ENCODE assay signal across 9 mouse cellular contexts in genomic region chr1:88698131-88698530, GRCm38 (mm10). TPM values are rescaled to one million over a fixed set of nuclear protein-coding genes. Genes with fewer than 3 reads are reported as not detected.
DNase-seq lines count a peak whose midpoint lies in the region; ATAC-seq and TF ChIP-seq lines count a peak whose summit lies in the region.
"Had no signal": no experiment of that assay in that cellular context is flagged by ENCODE, and none has a peak within 500 bp of the region (broad histone marks: within the 10 kb centered on the region; RNA-seq: fewer than 3 reads in every experiment).

No protein-coding gene starts in this region.

- H3K27ac ChIP-seq in intestine, postnatal 0 days (ENCODE audit: low read depth, low read length): no peak overlapping the region
- no peak overlapping the region for H3K27ac ChIP-seq in intestine, embryonic 15.5 days
- no peak overlapping the region for H3K27ac ChIP-seq in bone marrow, adult 2 months (ENCODE audit: control insufficient read depth, insufficient read depth, low read depth, low read length, poor library complexity)
- no peak overlapping the region for H3K27ac ChIP-seq in forebrain, embryonic 14.5 days (ENCODE audit: low read depth, low read length)
- no peak overlapping the region for H3K27ac ChIP-seq in midbrain, embryonic 14.5 days (replicated peaks; ENCODE audit: low read depth, low read length)

- TF ChIP-seq POLR2A in bone marrow, adult 2 months (IDR thresholded peaks at IDR 0.05; ENCODE audit: borderline replicate concordance, control insufficient read depth, low read depth, low read length): no peak

- H3K9me3 ChIP-seq in intestine, postnatal 0 days (ENCODE audit: control insufficient read depth): no peaks in the 10 kb centered on the region
- H3K9me3 ChIP-seq in intestine, embryonic 15.5 days: no peaks in the 10 kb centered on the region
- H3K9me3 ChIP-seq in forebrain, embryonic 14.5 days (replicated peaks; ENCODE audit: control insufficient read depth, low read length): no peaks in the 10 kb centered on the region
- H3K9me3 ChIP-seq in midbrain, embryonic 14.5 days (ENCODE audit: control insufficient read depth, low read length): no peaks in the 10 kb centered on the region

- no peak for ATAC-seq in intestine, postnatal 0 days
- ATAC-seq in intestine, embryonic 15.5 days: no peak
- no peak for ATAC-seq in forebrain, embryonic 14.5 days
- ATAC-seq in midbrain, embryonic 14.5 days (ENCODE audit: low FRiP score, low TSS enrichment): no peak
- ATAC-seq in monocyte, adult 5-6 weeks (replicated peaks; ENCODE audit: insufficient number of reproducible peaks, low FRiP score, low TSS enrichment, poor library complexity, severe bottlenecking): no peak

- no peak for DNase-seq in forebrain, embryonic 14.5 days (ENCODE audit: low spot score)
- DNase-seq in midbrain, embryonic 14.5 days: no peak
- DNase-seq in spleen, postnatal 10 days (ENCODE audit: low spot score in 2 of 2): no peak
- no peak for DNase-seq in Muller cell, postnatal 12 days (ENCODE audit: inconsistent ontology term)
- DNase-seq: adrenal gland, postnatal 14 days had no signal

- no peaks in the 10 kb centered on the region for H3K4me1 ChIP-seq in intestine, postnatal 0 days (replicated peaks; ENCODE audit: control insufficient read depth, insufficient read depth, low read length)
- peaks cover 12% of the 10 kb centered on the region for H3K4me1 ChIP-seq in intestine, embryonic 15.5 days (replicated peaks)
- no peaks in the 10 kb centered on the region; the same call in 1 of the 2 replicates for H3K4me1 ChIP-seq in bone marrow, adult 2 months (ENCODE audit: control insufficient read depth, insufficient read depth, low read length)
- H3K4me1 ChIP-seq in forebrain, embryonic 14.5 days (ENCODE audit: control insufficient read depth, insufficient read depth, low read length): peaks cover 18% of the 10 kb centered on the region
- peaks cover 18% of the 10 kb centered on the region; the same call in 1 of the 2 replicates for H3K4me1 ChIP-seq in midbrain, embryonic 14.5 days (ENCODE audit: control insufficient read depth, insufficient read depth, low read length)

- no peaks in the 10 kb centered on the region for H3K36me3 ChIP-seq in intestine, postnatal 0 days (ENCODE audit: control insufficient read depth, insufficient read depth)
- no peaks in the 10 kb centered on the region for H3K36me3 ChIP-seq in intestine, embryonic 15.5 days
- H3K36me3 ChIP-seq in forebrain, embryonic 14.5 days (ENCODE audit: control insufficient read depth, insufficient read depth, low read length): peaks cover 14% of the 10 kb centered on the region
- peaks cover 17% of the 10 kb centered on the region for H3K36me3 ChIP-seq in midbrain, embryonic 14.5 days (ENCODE audit: control insufficient read depth, insufficient read depth, low read length)

- 85% methylated on average over 6 of the region's 6 CpGs for WGBS in intestine, postnatal 0 days
- WGBS in intestine, embryonic 15.5 days: 91% methylated on average over 6 of the region's 6 CpGs
- 67% methylated on average over 6 of the region's 6 CpGs for WGBS in bone marrow, adult 2 months
- 88% methylated on average over 6 of the region's 6 CpGs for WGBS in forebrain, embryonic 14.5 days
- 86% methylated on average over 6 of the region's 6 CpGs for WGBS in midbrain, embryonic 14.5 days

- H3K9ac ChIP-seq in intestine, postnatal 0 days (ENCODE audit: low read depth, low read length): no peak overlapping the region
- H3K9ac ChIP-seq in intestine, embryonic 15.5 days: no peak overlapping the region
- peak overlapping the region; percentile 99; the same call in 1 of the 2 replicates for H3K9ac ChIP-seq in forebrain, embryonic 14.5 days (ENCODE audit: low read length)
- peak overlapping the region; percentile 99 for H3K9ac ChIP-seq in midbrain, embryonic 14.5 days (replicated peaks; ENCODE audit: low read length)

- H3K4me2 ChIP-seq in intestine, postnatal 0 days (replicated peaks; ENCODE audit: low read depth): peak overlapping the region; percentile 99; the same call in 1 of the 2 replicates
- H3K4me2 ChIP-seq in intestine, embryonic 15.5 days (replicated peaks): no peak overlapping the region
- peak overlapping the region; percentile 74 for H3K4me2 ChIP-seq in forebrain, embryonic 14.5 days (ENCODE audit: low read length)
- peak overlapping the region; percentile 89 for H3K4me2 ChIP-seq in midbrain, embryonic 14.5 days (ENCODE audit: low read length)

- no peak overlapping the region for H3K4me3 ChIP-seq in intestine, postnatal 0 days (ENCODE audit: low read depth, low read length)
- no peak overlapping the region for H3K4me3 ChIP-seq in intestine, embryonic 15.5 days (replicated peaks)
- H3K4me3 ChIP-seq in bone marrow, adult 2 months (replicated peaks; ENCODE audit: control insufficient read depth, low read depth, low read length): peak overlapping the region; percentile 25
- H3K4me3 ChIP-seq in forebrain, embryonic 14.5 days (ENCODE audit: low read depth, low read length): peak overlapping the region; percentile 94
- H3K4me3 ChIP-seq in midbrain, embryonic 14.5 days (replicated peaks; ENCODE audit: low read depth, low read length): peak overlapping the region; percentile 97

- H3K27me3 ChIP-seq in intestine, postnatal 0 days (replicated peaks; ENCODE audit: control insufficient read depth, insufficient read depth, low read length): 0 out of 2 replicates have a peak, but pooled peaks cover 9% of the 10 kb centered on the region
- H3K27me3 ChIP-seq in intestine, embryonic 15.5 days (replicated peaks): no peaks in the 10 kb centered on the region
- H3K27me3 ChIP-seq in forebrain, embryonic 14.5 days (replicated peaks; ENCODE audit: control insufficient read depth, insufficient read depth, low read length): no peaks in the 10 kb centered on the region
- H3K27me3 ChIP-seq in midbrain, embryonic 14.5 days (ENCODE audit: control insufficient read depth, insufficient read depth, low read length): no peaks in the 10 kb centered on the region

- TF ChIP-seq CTCF in intestine, postnatal 0 days (IDR thresholded peaks at IDR 0.05; ENCODE audit: low read depth): no peak
- no peak for TF ChIP-seq CTCF in bone marrow, adult 2 months (IDR thresholded peaks at IDR 0.05; ENCODE audit: control insufficient read depth, insufficient read depth, low read length)

RNA-seq across cellular contexts. Expression of gene Arl4c, which starts 3.9 kb away (rescaled TPM):
- polyA plus RNA-seq in intestine, postnatal 0 days (2015; fragmentation: Nextera tagmentation; extraction: Ambion mirVana): 2.3 and 2.6 TPM in 2 replicates
- polyA plus RNA-seq in intestine, embryonic 15.5 days (2015; fragmentation: Nextera tagmentation; extraction: Ambion mirVana): 5.7 and 5.9 TPM in 2 replicates
- polyA plus RNA-seq in bone marrow, adult 2 months (2011; ENCODE audit: insufficient read depth, insufficient read length, low replicate concordance, missing spikeins): 3.0 and 4.5 TPM in 2 replicates
- polyA plus RNA-seq in forebrain, embryonic 14.5 days (2014; fragmentation: Nextera tagmentation; extraction: Ambion mirVana): 16.3 and 17.4 TPM in 2 replicates
- polyA plus RNA-seq in midbrain, embryonic 14.5 days (2014; fragmentation: Nextera tagmentation; extraction: Ambion mirVana): 23.4 and 30.3 TPM in 2 replicates
- 176 to 204 TPM (median 187 TPM) in 3 replicates for total RNA-seq in monocyte, adult 5-6 weeks (2017)

Comparison
In these comparisons a context has a peak if more than half of its experiments do, and no peak if none do; other contexts are left out.
1. H3K4me3 ChIP-seq: peak in bone marrow, adult 2 months (single experiment), forebrain, embryonic 14.5 days (single experiment) and midbrain, embryonic 14.5 days (single experiment); none in intestine, postnatal 0 days (single experiment) and intestine, embryonic 15.5 days (single experiment).
2. H3K9ac ChIP-seq: peak in forebrain, embryonic 14.5 days (single experiment) and midbrain, embryonic 14.5 days (single experiment); none in intestine, postnatal 0 days (single experiment) and intestine, embryonic 15.5 days (single experiment).